Mouse (Mus musculus) retina, postnatal 7 days (tissue): ENCODE data around the gene Pim3.

Experiments used
- DNase-seq: peaks from one replicate; pipeline ENCODE4 v3.0.0-alpha.2; 2012; ENCODE audit warnings: low read depth, low spot score

Pim3 gene

DNA sequence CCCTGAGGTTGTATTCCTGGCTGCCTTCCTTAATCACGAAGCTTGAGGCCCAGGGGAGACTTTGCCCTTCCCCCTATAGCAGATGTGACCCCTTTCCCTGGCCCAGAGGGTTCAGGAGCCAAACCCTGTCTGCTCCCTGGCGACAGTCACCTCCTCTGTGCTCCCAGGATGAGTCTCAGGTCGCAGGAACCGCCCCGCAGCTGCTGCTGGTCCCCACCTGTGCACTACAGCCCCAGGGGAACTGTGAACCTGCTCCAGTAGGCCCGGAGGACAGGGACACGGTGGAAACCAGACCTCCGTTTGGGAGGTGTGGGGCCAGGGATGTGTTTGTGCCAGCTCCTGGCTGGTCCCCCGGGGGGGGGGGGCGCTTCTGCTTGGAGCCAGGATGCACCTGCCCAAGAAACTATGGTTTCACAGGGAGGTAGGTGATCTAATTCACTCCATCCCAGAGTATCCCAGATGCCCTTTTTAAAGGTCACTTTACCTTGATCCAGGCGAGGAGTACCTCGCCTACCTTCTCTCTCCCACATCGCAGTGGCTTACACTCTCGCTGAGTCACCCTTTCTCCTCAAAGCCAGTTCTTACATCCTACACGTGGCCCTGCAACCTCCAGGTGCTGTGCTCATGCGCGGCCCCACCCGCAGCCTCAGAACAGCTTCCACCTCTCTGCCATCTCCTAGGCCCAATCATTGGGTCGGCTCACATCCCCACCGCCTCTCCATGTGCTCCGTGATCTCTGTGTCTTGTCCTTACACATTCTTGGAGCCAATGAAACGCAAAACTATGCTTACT, 19.5 kb downstream of the Pim3 start:
- DNase-seq: no peak

- DNase-seq: no peak
These were observed 20.9 kb downstream of the Pim3 start for GRCm38 (mm10) chr15:88882851-88883250.

GRCm38 (mm10) chr15:88883342-88883741, 21.4 kb downstream of the Pim3 start:
- no peak for DNase-seq

- no peak for DNase-seq
These were observed 23.4 kb downstream of the Pim3 start for GRCm38 (mm10) chr15:88885376-88885775.

DNA sequence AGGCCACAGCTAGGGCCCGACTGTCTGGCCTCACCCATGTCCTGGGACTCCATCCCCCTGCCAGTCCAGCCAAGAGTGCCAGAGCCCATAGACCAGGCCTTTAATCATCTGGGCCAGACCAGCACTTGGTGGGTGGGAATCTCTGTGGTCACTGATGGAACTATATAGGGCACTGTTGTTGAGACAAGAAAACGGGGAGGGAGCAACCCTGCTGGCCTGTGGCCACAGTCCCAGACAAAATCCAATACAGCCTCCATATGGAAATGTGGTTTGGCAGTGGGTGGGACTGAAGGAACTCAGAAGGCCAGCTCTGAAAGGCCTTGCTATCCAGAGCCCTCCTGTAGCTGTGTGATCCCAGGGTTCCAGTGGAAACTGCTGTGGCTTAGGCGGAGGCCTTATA, 27.0 kb downstream of the Pim3 start:
- no peak for DNase-seq

DNA sequence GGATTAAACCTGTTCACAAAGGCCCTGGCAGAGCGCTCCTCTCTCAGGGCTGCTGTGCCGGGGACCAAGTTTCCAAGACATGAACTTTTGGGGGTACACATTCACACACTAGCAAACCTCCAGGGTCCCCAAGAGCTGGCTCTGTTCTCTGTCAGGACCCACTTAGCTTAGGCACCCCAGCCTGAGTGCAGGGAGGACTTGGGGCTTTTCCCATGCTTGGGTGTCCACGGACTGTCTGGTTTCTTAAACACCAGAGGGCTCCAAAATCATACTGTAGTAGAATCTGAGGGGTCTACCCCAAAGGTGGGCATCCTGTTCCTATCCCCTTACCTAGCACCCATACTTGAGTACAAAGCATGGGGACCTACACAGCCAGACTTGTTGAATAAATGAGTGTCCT, 28.0 kb downstream of the Pim3 start:
- no peak for DNase-seq

DNA sequence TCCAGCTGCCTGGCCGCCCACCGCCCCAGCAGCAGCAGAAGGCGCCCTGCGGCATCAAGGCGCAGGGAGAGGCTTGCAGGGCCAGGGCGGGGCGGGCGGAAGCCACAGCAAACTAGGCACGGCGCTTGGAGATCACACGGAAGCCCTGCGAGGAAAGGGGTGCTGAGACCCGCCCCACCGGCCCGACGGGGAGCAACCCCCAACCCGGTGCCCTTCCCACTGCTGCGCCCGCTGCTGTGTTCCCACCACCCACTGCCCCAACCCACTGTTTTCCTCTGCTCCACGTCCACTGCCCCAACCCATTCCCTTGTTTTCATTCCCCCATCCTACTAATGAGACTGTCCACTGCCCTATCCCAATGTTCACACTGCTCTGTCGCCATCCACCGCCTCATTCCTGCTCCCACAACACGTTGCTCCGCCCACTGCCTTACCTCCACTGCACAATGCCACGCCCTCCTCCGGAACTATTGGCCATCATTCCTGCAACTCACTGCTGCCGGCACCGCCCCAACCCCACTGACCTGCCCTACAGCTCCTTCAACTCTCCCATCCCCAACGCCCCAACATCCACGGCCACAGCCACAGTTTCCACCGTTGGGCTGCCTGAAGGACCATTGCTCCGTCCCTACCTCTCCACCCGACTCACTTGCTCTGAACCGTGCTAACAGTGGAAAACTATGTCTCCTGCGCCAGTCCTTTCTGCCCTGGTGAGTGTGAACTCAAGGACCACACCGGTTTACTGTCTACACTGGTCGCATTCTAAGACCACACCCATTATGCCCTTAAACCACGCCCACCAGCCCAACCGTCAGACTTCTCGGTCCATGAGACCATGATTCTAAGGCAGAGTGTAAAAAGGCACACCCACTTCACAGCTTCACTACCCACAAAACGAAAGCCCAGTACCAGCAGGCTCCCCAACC, 29.0 kb downstream of the Pim3 start:
- DNase-seq: peak; percentile 33

DNA sequence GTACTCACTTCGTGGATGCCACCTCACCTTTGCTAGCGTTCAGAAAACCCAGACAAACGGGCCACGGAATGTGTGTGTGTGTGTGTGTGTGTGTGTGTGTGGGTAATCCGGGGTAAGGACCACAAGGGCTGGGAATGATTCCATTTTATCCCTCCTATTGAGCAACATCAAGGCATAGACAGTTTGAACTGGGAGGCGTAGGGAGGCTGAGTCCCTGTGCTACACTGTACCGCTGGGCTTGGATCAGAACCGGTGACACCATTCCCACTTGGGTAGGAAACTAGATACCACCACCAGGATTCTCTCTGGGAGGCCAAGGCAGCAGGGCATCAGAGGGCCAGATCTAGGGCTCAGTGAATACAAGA, 29.7 kb downstream of the Pim3 start:
- DNase-seq: no peak

DNA sequence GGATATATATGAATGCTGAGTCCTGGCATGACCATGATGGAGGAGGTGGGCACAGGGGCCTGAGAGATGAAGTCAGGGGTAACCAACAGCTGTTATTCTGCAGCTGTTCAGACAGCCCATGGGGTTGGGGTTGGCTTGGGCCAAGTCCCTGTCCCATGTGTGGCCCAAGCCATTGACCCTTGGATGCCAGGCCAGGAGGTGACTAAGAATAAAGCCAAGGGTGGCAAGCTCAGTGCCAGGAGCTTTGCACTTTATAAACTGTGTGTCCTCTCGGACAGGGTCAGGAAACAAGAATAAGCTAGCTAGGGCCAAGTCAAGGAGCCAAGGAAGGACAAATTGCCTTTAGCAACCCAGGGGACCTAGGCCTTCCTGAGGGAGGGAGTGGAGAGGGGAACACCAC, 30.3 kb downstream of the Pim3 start:
- DNase-seq: no peak

DNA sequence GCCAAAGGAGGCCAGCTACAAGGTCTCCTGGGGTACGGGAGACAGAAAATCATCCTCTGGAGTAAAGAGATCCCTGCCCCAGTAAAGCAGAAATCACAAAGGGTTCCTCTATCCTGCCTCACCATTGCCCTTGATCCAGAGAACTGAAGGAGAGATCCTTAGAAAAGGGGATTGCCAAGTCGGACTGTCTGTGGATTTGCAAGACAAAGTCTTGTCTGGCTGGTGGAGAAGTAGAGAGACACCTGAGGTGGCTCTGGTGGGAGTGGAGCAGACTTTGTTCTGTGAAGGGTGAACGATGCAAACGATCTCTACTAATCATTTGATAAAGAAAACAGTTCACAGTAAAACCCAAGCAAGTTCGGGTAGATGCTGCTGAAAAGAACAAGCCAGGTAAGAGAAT, 30.9 kb downstream of the Pim3 start:
- DNase-seq: no peak

DNA sequence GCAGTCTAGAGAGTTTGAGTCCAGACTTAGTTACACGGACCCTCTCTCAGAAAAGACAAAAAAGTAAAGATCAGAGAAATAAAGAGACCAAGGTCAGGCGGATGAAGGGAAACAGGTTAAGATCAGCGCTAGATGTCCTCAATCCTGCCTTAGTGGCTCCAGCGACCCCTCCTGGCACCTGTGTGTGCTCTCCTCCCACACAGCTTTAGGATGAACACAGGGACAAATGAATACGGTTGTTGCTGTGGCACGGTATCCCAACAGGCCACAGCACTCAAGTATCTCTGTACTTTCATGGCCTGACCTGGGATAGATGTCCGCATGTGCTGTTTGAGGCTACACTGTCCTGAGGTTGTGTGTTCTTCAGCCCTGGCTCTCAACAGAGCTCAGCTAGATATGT, 33.1 kb downstream of the Pim3 start:
- no peak for DNase-seq

DNA sequence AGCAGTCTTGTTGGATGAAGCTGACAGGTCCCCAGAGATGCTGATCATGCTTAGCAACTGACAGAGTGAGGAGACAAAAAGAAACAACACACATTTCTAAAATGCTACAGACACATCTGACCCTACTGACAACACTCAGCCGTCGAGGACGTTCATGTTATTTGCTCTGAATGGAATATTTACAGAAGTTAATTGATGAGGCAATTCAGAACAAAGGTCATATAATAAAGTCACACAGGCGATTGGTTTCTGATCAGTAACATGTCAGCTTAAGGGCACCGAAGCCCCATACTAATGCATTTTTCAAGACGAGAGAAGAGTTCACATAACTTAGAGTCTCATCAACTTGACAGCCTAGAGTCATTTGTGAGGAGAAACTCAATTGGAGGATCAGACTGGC, 33.9 kb downstream of the Pim3 start:
- no peak for DNase-seq

- DNase-seq: no peak
These were observed 34.5 kb downstream of the Pim3 start for GRCm38 (mm10) chr15:88896341-88896980.

GRCm38 (mm10) chr15:88902200-88902875, 40.4 kb downstream of the Pim3 start:
- DNase-seq: no peak

DNA sequence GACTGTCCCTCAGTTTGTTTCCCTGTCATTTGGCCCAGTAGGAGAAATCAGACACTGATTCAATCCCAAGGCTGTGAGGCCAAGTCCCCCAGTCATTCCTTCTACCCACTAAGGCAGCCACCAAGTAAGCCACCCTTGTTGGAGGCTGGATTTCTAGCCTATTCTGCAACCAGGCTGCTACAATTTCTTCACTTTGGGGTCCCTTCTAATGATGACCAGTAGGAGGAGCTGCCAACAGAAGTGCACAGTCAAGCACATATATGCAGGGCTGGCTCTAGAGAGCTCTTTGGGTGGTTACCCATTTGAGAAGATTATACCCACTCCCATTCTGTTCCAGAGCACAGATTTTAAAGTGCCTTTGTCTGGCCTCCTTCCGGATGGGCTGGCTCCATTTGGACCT, 41.1 kb downstream of the Pim3 start:
- DNase-seq: no peak

GRCm38 (mm10) chr15:88904056-88904811, 42.2 kb downstream of the Pim3 start:
- DNase-seq: no peak

- no peak for DNase-seq
These were observed 44.4 kb downstream of the Pim3 start for GRCm38 (mm10) chr15:88906347-88906746.

- DNase-seq: no peak
These were observed 53.1 kb downstream of the Pim3 start for GRCm38 (mm10) chr15:88915046-88915445.
